Mouse (Mus musculus): Measurements from ENCODE around the gene Dpf1.

DNA sequence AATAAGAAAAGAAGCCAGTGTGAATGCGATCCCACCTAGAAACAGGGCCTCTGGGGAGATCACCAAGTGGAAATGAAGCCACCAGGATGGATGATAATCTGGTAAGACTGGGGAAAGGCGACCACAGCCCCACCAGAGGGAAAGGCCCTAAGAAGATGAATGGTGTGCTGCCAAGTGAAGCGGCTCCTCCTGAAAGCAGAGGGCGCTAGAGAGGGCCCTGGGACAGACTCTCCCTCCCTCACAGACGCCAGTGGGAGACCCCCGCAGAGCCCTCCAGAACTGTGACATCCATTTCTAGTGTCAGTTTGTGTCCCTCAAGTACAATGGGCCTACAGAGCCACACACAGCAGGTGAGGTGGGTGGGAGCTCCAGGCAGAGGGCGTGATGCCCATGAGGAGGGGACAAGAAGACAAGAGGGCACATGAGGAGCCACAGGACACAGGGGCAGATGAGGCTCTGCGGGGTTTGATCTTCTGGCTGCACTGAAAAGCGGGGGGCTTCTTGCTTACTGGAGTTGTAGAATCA lies 33.1 kb downstream of the Dpf1 start:
- TF ChIP-seq GATA1 (IDR thresholded peaks at IDR 0.05; ENCODE audit: borderline replicate concordance, low read length), result no peak
- no peak for TF ChIP-seq FLI1 (IDR thresholded peaks at IDR 0.05; ENCODE audit: low read length)

All from megakaryocyte, embryonic 14.5 days (primary cell).